Mouse (Mus musculus): Measurements from ENCODE around the gene Wdsub1. TPM values are rescaled to one million over a fixed set of nuclear protein-coding genes. Genes with fewer than 3 reads are reported as not detected.
A peak's percentile ranks its signal among the peaks of the same experiment; 100 is the strongest.

Gene Wdsub1
- polyA plus RNA-seq, 2 experiments: 8.8 to 8.9 TPM

DNA sequence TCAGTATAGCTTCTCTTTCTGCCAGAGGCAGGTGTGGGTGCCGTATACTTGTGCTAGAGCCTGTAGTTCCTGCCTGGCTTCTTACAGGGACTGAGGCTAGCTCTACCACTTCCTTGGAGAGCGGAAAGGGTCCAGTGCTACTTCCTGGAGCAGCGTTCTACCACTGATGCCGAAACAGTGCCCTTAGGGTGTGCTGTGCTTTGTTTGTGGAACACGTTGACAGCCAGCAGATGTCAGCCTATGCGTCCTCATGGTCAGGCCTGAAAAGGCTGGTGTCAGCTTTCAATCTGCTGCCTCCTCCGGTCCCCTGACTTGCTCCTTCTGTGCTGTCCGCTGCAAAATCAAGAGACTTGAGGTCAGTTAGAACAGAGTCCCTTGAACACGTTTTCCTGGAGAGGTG is 52.2 kb downstream of the Wdsub1 start:
- TF ChIP-seq EP300 (IDR thresholded peaks at IDR 0.05; ENCODE audit: low read depth) (no peak), CTCF (IDR thresholded peaks at IDR 0.05; ENCODE audit: low read depth) (peak; percentile 41; the same call in 1 of the 2 replicates)
- no peak for DNase-seq (ENCODE audit: low read depth in 3 of 3, low spot score in 3 of 3)
- no peak for ATAC-seq (ENCODE audit: insufficient read depth)
- WGBS (ENCODE audit: insufficient replicate concordance): 37% methylated on average over 9 of the region's 9 CpGs
- H3K4me3 ChIP-seq (ENCODE audit: insufficient read depth in 1 of 2, low read depth in 2 of 2, low read length in 2 of 2): no peak overlapping the region
- H3K9me3 ChIP-seq (ENCODE audit: control insufficient read depth, low read length): no peaks in the 10 kb centered on the region
- H3K4me2 ChIP-seq (ENCODE audit: low read depth): no peak overlapping the region
- H3K27ac ChIP-seq: no peak overlapping the region
- H3K9ac ChIP-seq (replicated peaks): no peak overlapping the region
- H3K36me3 ChIP-seq (replicated peaks; ENCODE audit: control insufficient read depth, insufficient read depth, low read depth): no peaks in the 10 kb centered on the region
- no peaks in the 10 kb centered on the region for H3K27me3 ChIP-seq (ENCODE audit: control insufficient read depth, insufficient read depth, low read length)
- H3K4me1 ChIP-seq (replicated peaks; ENCODE audit: control insufficient read depth in 2 of 2, insufficient read depth in 2 of 2, low read length in 1 of 2): peaks cover 0 to 2% of the 10 kb centered on the region in 2 experiments; a peak in 1 of 4 replicates

GRCm38 (mm10) chr2:59829718-59830117 is 52.7 kb downstream of the Wdsub1 start:
- ATAC-seq (ENCODE audit: insufficient read depth) (no peak), DNase-seq (ENCODE audit: low read depth in 3 of 3, low spot score in 3 of 3) (no peak)
- WGBS (ENCODE audit: insufficient replicate concordance): 69% methylated on average over 7 of the region's 7 CpGs
- Histone ChIP-seq H3K4me2 (ENCODE audit: low read depth) (no peak overlapping the region), H3K27ac (no peak overlapping the region), H3K9ac (replicated peaks) (no peak overlapping the region), H3K4me3 (ENCODE audit: insufficient read depth in 1 of 2, low read depth in 2 of 2, low read length in 2 of 2) (no peak overlapping the region), H3K4me1 (replicated peaks; ENCODE audit: control insufficient read depth in 2 of 2, insufficient read depth in 2 of 2, low read length in 1 of 2) (peaks cover 0 to 2% of the 10 kb centered on the region in 2 experiments; a peak in 1 of 4 replicates), H3K27me3 (ENCODE audit: control insufficient read depth, insufficient read depth, low read length) (no peaks in the 10 kb centered on the region), H3K9me3 (ENCODE audit: control insufficient read depth, low read length) (no peaks in the 10 kb centered on the region), H3K36me3 (replicated peaks; ENCODE audit: control insufficient read depth, insufficient read depth, low read depth) (no peaks in the 10 kb centered on the region)
- TF ChIP-seq EP300 (IDR thresholded peaks at IDR 0.05; ENCODE audit: low read depth) (no peak), CTCF (IDR thresholded peaks at IDR 0.05; ENCODE audit: low read depth) (no peak)

GRCm38 (mm10) chr2:59828777-59829508 is 53.4 kb downstream of the Wdsub1 start:
- Histone ChIP-seq H3K36me3 (replicated peaks; ENCODE audit: control insufficient read depth, insufficient read depth, low read depth) (no peaks in the 10 kb centered on the region), H3K4me3 (ENCODE audit: insufficient read depth in 1 of 2, low read depth in 2 of 2, low read length in 2 of 2) (no peak overlapping the region), H3K27ac (no peak overlapping the region), H3K4me2 (ENCODE audit: low read depth) (no peak overlapping the region), H3K9me3 (ENCODE audit: control insufficient read depth, low read length) (no peaks in the 10 kb centered on the region), H3K27me3 (ENCODE audit: control insufficient read depth, insufficient read depth, low read length) (no peaks in the 10 kb centered on the region), H3K9ac (replicated peaks) (no peak overlapping the region), H3K4me1 (replicated peaks; ENCODE audit: control insufficient read depth in 2 of 2, insufficient read depth in 2 of 2, low read length in 1 of 2) (peaks cover 0 to 2% of the 10 kb centered on the region in 2 experiments; a peak in 1 of 4 replicates)
- TF ChIP-seq EP300 (IDR thresholded peaks at IDR 0.05; ENCODE audit: low read depth) (no peak), CTCF (IDR thresholded peaks at IDR 0.05; ENCODE audit: low read depth) (no peak)
- ATAC-seq (ENCODE audit: insufficient read depth) (no peak), DNase-seq (ENCODE audit: low read depth in 3 of 3, low spot score in 3 of 3) (no peak)
- 24% methylated on average over 14 of the region's 14 CpGs for WGBS (ENCODE audit: insufficient replicate concordance)

DNA sequence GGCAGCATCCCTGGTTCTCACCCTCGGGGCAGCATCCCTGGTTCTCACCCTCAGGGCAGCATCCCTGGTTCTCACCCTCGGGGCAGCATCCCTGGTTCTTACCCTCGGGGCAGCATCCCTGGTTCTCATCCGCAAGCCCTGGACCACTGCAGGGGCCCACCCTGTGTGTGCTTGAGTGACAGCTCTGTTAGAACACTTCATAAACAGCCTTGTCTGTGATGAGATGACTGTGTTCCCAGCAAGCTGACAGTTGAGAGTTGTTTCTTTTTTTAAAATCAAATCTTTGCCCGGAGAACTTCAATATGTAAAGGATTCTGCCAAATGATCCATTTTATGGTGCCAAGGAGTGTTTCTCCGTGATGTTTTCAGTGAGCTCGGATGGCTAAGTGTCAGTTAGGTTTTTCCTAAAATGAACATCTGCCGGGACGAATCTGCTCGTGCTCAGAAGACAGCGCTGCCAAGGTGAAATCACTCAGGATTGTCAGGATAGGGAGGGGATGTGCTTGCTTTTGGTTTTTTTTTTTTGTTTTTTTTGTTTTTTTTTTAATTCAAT is 54.2 kb downstream of the Wdsub1 start:
- WGBS (ENCODE audit: insufficient replicate concordance): 64% methylated on average over 11 of the region's 11 CpGs
- H3K27ac ChIP-seq: no peak overlapping the region
- H3K36me3 ChIP-seq (replicated peaks; ENCODE audit: control insufficient read depth, insufficient read depth, low read depth): no peaks in the 10 kb centered on the region

GRCm38 (mm10) chr2:59825380-59825779 is 57.0 kb downstream of the Wdsub1 start:
- WGBS (ENCODE audit: insufficient replicate concordance): 62% methylated on average over 4 of the region's 4 CpGs
- DNase-seq (ENCODE audit: low read depth in 3 of 3, low spot score in 3 of 3): no peak
- H3K27me3 ChIP-seq (ENCODE audit: control insufficient read depth, insufficient read depth, low read length): no peaks in the 10 kb centered on the region
- no peak for TF ChIP-seq EP300 (IDR thresholded peaks at IDR 0.05; ENCODE audit: low read depth)
- TF ChIP-seq CTCF (IDR thresholded peaks at IDR 0.05; ENCODE audit: low read depth): no peak
- peaks cover 0 to 2% of the 10 kb centered on the region in 2 experiments; a peak in 1 of 4 replicates for H3K4me1 ChIP-seq (replicated peaks; ENCODE audit: control insufficient read depth in 2 of 2, insufficient read depth in 2 of 2, low read length in 1 of 2)
- no peak for ATAC-seq (ENCODE audit: insufficient read depth)
- no peak overlapping the region for H3K4me3 ChIP-seq (ENCODE audit: insufficient read depth in 1 of 2, low read depth in 2 of 2, low read length in 2 of 2)
- no peaks in the 10 kb centered on the region for H3K9me3 ChIP-seq (ENCODE audit: control insufficient read depth, low read length)
- no peak overlapping the region for H3K27ac ChIP-seq
- no peak overlapping the region for H3K9ac ChIP-seq (replicated peaks)
- no peak overlapping the region for H3K4me2 ChIP-seq (ENCODE audit: low read depth)
- no peaks in the 10 kb centered on the region for H3K36me3 ChIP-seq (replicated peaks; ENCODE audit: control insufficient read depth, insufficient read depth, low read depth)

More for the DNA sequence above, 54.2 kb downstream of the Wdsub1 start:
- Histone ChIP-seq H3K9me3 (ENCODE audit: control insufficient read depth, low read length) (no peaks in the 10 kb centered on the region), H3K4me1 (replicated peaks; ENCODE audit: control insufficient read depth in 2 of 2, insufficient read depth in 2 of 2, low read length in 1 of 2) (peaks cover 0 to 2% of the 10 kb centered on the region in 2 experiments; a peak in 1 of 4 replicates), H3K27me3 (ENCODE audit: control insufficient read depth, insufficient read depth, low read length) (no peaks in the 10 kb centered on the region), H3K9ac (replicated peaks) (no peak overlapping the region), H3K4me3 (ENCODE audit: insufficient read depth in 1 of 2, low read depth in 2 of 2, low read length in 2 of 2) (no peak overlapping the region), H3K4me2 (ENCODE audit: low read depth) (no peak overlapping the region)
- ATAC-seq (ENCODE audit: insufficient read depth) (no peak), DNase-seq (ENCODE audit: low read depth in 3 of 3, low spot score in 3 of 3) (no peak)
- TF ChIP-seq CTCF (IDR thresholded peaks at IDR 0.05; ENCODE audit: low read depth) (no peak), EP300 (IDR thresholded peaks at IDR 0.05; ENCODE audit: low read depth) (no peak)
